Mouse (Mus musculus) liver, embryonic 14.5 days (tissue): ENCODE results near the gene Clcn1.

Source experiments
- CTCF ChIP-seq: IDR thresholded peaks from 2 replicates; pipeline ENCODE4 v1.5.1; 2016; ENCODE audit warnings: antibody characterized with exemption, low read depth, control low read depth
- EP300 ChIP-seq: IDR thresholded peaks from 2 replicates; pipeline ENCODE4 v1.6.1; 2016; ENCODE audit warnings: antibody characterized with exemption, low read depth

- TF ChIP-seq CTCF (no peak), EP300 (no peak)
Observed at GRCm38 (mm10) chr6:42362974-42363373, 76.5 kb downstream of the Clcn1 start.
